8 mouse cellular contexts compared by ENCODE assay signal in genomic region chr17:85688911-85689806, GRCm38 (mm10). TPM values are rescaled to one million over a fixed set of nuclear protein-coding genes. Genes with fewer than 3 reads are reported as not detected.
DNase-seq lines count a peak whose midpoint lies in the region; ATAC-seq lines count a peak whose summit lies in the region.

No protein-coding gene starts in this region.

- peak overlapping the region; percentile 33 for H3K9ac ChIP-seq in kidney, embryonic 15.5 days
- no peak overlapping the region for H3K9ac ChIP-seq in hindbrain, embryonic 15.5 days

- H3K4me2 ChIP-seq in kidney, embryonic 15.5 days: peak overlapping the region; percentile 74
- H3K4me2 ChIP-seq in hindbrain, embryonic 15.5 days: peak overlapping the region; percentile 62

- peak; percentile 7; the same call in 1 of the 2 replicates for ATAC-seq in kidney, embryonic 15.5 days (replicated peaks; ENCODE audit: low FRiP score)
- ATAC-seq in hindbrain, embryonic 15.5 days (ENCODE audit: low FRiP score, low read depth): no peak
- no peak for ATAC-seq in activated CD4-positive, CD25-positive, alpha-beta regulatory T cell, adult 4 months

- peaks cover 53% of the 10 kb centered on the region for H3K4me1 ChIP-seq in kidney, embryonic 15.5 days
- peaks cover 14% of the 10 kb centered on the region for H3K4me1 ChIP-seq in hindbrain, embryonic 15.5 days (replicated peaks)

- no peak for DNase-seq in kidney, adult 18-20 months
- DNase-seq in gastrocnemius, postnatal 10 days: peak; percentile 65
- peak; percentile 21 for DNase-seq in lung, postnatal 36 days
- no peak for DNase-seq in cerebellum, postnatal 36 days
- no peak for DNase-seq in spleen, postnatal 4 days (ENCODE audit: low spot score in 2 of 2)

- no peaks in the 10 kb centered on the region for H3K9me3 ChIP-seq in kidney, embryonic 15.5 days (replicated peaks)
- H3K9me3 ChIP-seq in hindbrain, embryonic 15.5 days: no peaks in the 10 kb centered on the region

- H3K36me3 ChIP-seq in kidney, embryonic 15.5 days: no peaks in the 10 kb centered on the region
- H3K36me3 ChIP-seq in hindbrain, embryonic 15.5 days: no peaks in the 10 kb centered on the region

- WGBS in kidney, embryonic 15.5 days: 2% methylated on average over 35 of the region's 35 CpGs
- WGBS in hindbrain, embryonic 15.5 days: 1% methylated on average over 35 of the region's 35 CpGs

- H3K4me3 ChIP-seq in kidney, embryonic 15.5 days (replicated peaks): peak overlapping the region; percentile 57
- H3K4me3 ChIP-seq in hindbrain, embryonic 15.5 days: peak overlapping the region; percentile 7

- peaks cover 95% of the 10 kb centered on the region for H3K27me3 ChIP-seq in kidney, embryonic 15.5 days
- peaks cover 90% of the 10 kb centered on the region for H3K27me3 ChIP-seq in hindbrain, embryonic 15.5 days

- H3K27ac ChIP-seq in kidney, embryonic 15.5 days: peak overlapping the region; percentile 84
- H3K27ac ChIP-seq in hindbrain, embryonic 15.5 days (replicated peaks): no peak overlapping the region

RNA-seq across cellular contexts. Expression of gene Six2, which starts 1.1 kb away (rescaled TPM):
- polyA plus RNA-seq in kidney, embryonic 15.5 days (2015; fragmentation: Nextera tagmentation; extraction: Ambion mirVana): 16.9 and 18.9 TPM in 2 replicates
- 10 to 100 TPM; 13.0 to 13.7 TPM for total RNA-seq in gastrocnemius, postnatal 10 days (2021)
- polyA plus RNA-seq in hindbrain, embryonic 15.5 days (2015; fragmentation: Nextera tagmentation; extraction: Ambion mirVana): 0.96 and 1.0 TPM in 2 replicates
- not detected for polyA plus RNA-seq in activated CD4-positive, CD25-positive, alpha-beta regulatory T cell, adult 4 months (2017; shearing (Covaris generic))

Comparison
In these comparisons a context has a peak if more than half of its experiments do, and no peak if none do; other contexts are left out.
1. DNase-seq: peak in gastrocnemius, postnatal 10 days (single experiment) and lung, postnatal 36 days (single experiment); none in kidney, adult 18-20 months (single experiment), cerebellum, postnatal 36 days (0 of 2) and spleen, postnatal 4 days (0 of 2).